Mouse (Mus musculus): ENCODE measurements around the gene Serpina7. TPM values are rescaled to one million over a fixed set of nuclear protein-coding genes. Genes with fewer than 3 reads are reported as not detected.

Serpina7 gene
- polyA plus RNA-seq (2015; fragmentation: Nextera tagmentation; extraction: Ambion mirVana), result 118 and 119 TPM in 2 replicates

DNA sequence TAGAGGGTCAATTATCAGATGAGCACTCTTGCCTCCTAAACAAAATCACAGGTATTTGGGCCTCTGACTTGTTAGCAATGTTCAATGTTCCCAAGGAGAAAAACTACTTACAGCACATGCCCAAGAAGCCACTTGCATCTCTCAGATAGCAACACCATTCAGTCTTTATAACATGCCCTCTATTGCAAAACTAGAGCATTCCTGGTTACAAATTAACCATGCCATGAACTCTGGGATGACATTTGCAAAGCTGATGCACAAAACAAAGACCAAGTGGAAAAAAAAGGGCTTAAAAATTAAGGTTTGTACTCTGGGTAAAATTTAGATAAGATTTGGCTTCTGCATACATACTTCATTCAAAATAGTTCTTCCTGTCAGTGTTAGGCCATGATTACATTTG is at the start of gene Serpina7:
Serpina7 (minus strand) TSS at position 160 of the 400 bp plus-strand sequence.
- TF ChIP-seq EP300 (IDR thresholded peaks at IDR 0.05; ENCODE audit: low read depth) (no peak), CTCF (IDR thresholded peaks at IDR 0.05; ENCODE audit: low read depth) (no peak)
- DNase-seq, result no peak
- no peaks in the 10 kb centered on the region for H3K4me1 ChIP-seq (ENCODE audit: insufficient read depth)
- H3K27ac ChIP-seq (ENCODE audit: low read depth), result peak within 1 kb of the TSS; percentile 49; the same call in 1 of the 2 replicates
- ATAC-seq, result peak; percentile 67; the same call in 1 of the 2 replicates
- 0 out of 2 replicates have a peak within 1 kb of the TSS, but pooled peaks have one; percentile 19 for H3K4me3 ChIP-seq (ENCODE audit: low read depth, low read length)
- no peak within 1 kb of the TSS for H3K9ac ChIP-seq (replicated peaks)
- peak within 1 kb of the TSS; percentile 38 for H3K4me2 ChIP-seq (ENCODE audit: low read depth, low read length)
- H3K27me3 ChIP-seq (ENCODE audit: insufficient read depth, low read length), result no peaks in the 10 kb centered on the region
- H3K9me3 ChIP-seq (ENCODE audit: low read length), result no peaks in the 10 kb centered on the region
- H3K36me3 ChIP-seq (replicated peaks; ENCODE audit: insufficient read depth, low read length), result no peaks in the 10 kb centered on the region

DNA sequence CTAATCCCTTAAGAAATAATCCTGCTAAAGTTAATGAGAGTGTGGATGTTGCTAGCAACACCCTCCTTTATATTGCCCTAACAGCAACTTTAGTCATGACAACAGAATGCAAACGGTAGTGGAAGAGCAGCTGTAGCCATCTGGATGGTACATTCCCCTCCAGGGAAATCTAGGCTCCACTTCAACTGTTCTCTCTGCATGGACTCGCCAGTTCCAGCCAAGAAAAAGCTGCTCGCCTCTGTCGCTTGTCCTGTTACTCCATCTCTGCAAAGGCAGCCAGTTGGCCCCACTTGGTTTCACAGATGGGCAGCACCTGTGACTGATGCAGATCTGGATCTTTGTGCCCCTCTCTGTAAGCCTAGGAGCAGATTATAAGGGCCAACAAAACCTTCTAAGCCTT is 49.0 kb upstream of the Serpina7 start:
- H3K4me1 ChIP-seq (ENCODE audit: insufficient read depth), result no peaks in the 10 kb centered on the region
- H3K9ac ChIP-seq (replicated peaks), result no peak overlapping the region
- H3K36me3 ChIP-seq (replicated peaks; ENCODE audit: insufficient read depth, low read length), result no peaks in the 10 kb centered on the region
- H3K27ac ChIP-seq (ENCODE audit: low read depth), result no peak overlapping the region
- H3K4me2 ChIP-seq (ENCODE audit: low read depth, low read length), result no peak overlapping the region
- no peak for DNase-seq
- WGBS (ENCODE audit: insufficient replicate concordance), result 51% methylated on average over 4 of the region's 4 CpGs
- ATAC-seq, result no peak
- no peak overlapping the region for H3K4me3 ChIP-seq (ENCODE audit: low read depth, low read length)
- no peaks in the 10 kb centered on the region for H3K9me3 ChIP-seq (ENCODE audit: low read length)
- TF ChIP-seq EP300 (IDR thresholded peaks at IDR 0.05; ENCODE audit: low read depth) (no peak), CTCF (IDR thresholded peaks at IDR 0.05; ENCODE audit: low read depth) (no peak)
- H3K27me3 ChIP-seq (ENCODE audit: insufficient read depth, low read length), result no peaks in the 10 kb centered on the region

DNA sequence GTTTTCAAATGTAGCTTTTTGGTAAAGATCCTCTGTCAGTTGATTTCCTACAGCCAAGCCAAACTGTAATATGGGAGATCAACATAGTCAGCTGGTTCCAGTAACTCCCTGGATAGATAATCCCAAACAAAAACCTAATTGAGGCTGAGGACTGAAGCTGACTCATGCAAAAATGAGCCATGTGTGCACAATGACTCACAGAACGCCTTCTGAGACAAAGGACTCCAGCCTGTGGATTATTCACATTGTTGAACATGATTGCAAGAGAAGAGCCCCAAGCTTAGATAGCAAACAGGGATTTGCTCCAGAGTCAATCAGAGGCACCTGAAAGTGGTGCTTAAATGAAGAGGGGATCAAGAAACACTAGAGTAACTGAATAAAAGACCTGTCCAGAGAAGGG is 12.2 kb upstream of the Serpina7 start:
- Histone ChIP-seq H3K4me2 (ENCODE audit: low read depth, low read length) (no peak overlapping the region), H3K9me3 (ENCODE audit: low read length) (no peaks in the 10 kb centered on the region), H3K9ac (replicated peaks) (no peak overlapping the region), H3K27ac (ENCODE audit: low read depth) (no peak overlapping the region), H3K27me3 (ENCODE audit: insufficient read depth, low read length) (no peaks in the 10 kb centered on the region), H3K4me1 (ENCODE audit: insufficient read depth) (no peaks in the 10 kb centered on the region), H3K4me3 (ENCODE audit: low read depth, low read length) (no peak overlapping the region), H3K36me3 (replicated peaks; ENCODE audit: insufficient read depth, low read length) (no peaks in the 10 kb centered on the region)
- no peak for DNase-seq
- no peak for TF ChIP-seq CTCF (IDR thresholded peaks at IDR 0.05; ENCODE audit: low read depth)
- 67% methylated on average over 1 of the region's 1 CpGs for WGBS (ENCODE audit: insufficient replicate concordance)
- ATAC-seq, result no peak

DNA sequence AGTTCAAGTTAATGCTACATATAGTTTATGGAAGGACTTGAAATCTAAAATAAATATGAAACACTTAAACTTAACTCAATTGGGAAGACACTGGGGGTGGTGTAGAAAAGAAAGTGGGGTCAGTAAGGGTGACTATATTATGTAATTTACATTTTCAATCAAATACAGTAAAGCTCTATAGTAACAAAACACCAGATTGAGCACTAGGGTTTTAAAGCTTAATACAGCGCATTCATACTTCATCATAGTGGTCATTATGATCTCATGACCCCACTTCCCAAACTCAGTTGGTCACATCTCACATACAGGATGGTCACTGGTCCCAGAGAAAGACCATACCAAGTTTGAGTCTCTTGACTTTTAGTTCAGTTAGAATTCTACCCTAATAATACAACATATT is 907 bp upstream of the Serpina7 start, which contains the start of gene 4930513O06Rik:
4930513O06Rik (plus strand) TSS at position 301 of the 400 bp plus-strand sequence.
- 85% methylated on average over 1 of the region's 1 CpGs for WGBS (ENCODE audit: insufficient replicate concordance)

DNA sequence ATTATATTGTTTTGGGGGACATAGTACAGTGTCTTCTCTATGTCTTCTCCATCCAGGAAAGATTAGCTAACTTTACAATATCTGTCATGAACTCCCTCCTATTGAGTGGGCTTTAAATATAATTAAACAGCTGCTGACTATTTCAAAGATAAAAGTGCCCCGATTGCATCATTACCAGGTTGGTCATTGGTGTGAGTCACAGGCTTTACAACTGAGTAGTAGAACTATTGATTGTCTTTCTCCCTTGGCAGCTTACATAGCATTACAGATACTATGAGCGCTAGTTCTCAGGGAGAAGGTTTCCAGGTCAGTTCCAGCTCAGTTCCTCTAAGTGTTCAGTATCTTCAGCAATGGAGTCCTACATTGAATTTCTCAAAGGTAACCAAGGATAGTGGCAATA is 6.5 kb downstream of the Serpina7 start:
- no peak for DNase-seq

More for the DNA sequence above, 907 bp upstream of the Serpina7 start, which contains the start of gene 4930513O06Rik:
- Histone ChIP-seq H3K27ac (ENCODE audit: low read depth) (peak within 1 kb of the TSS; percentile 49; the same call in 1 of the 2 replicates), H3K4me2 (ENCODE audit: low read depth, low read length) (no peak within 1 kb of the TSS), H3K4me3 (ENCODE audit: low read depth, low read length) (no peak within 1 kb of the TSS), H3K9ac (replicated peaks) (no peak within 1 kb of the TSS), H3K4me1 (ENCODE audit: insufficient read depth) (no peaks in the 10 kb centered on the region), H3K9me3 (ENCODE audit: low read length) (no peaks in the 10 kb centered on the region), H3K27me3 (ENCODE audit: insufficient read depth, low read length) (no peaks in the 10 kb centered on the region), H3K36me3 (replicated peaks; ENCODE audit: insufficient read depth, low read length) (no peaks in the 10 kb centered on the region)
- no peak for ATAC-seq
- TF ChIP-seq CTCF (IDR thresholded peaks at IDR 0.05; ENCODE audit: low read depth) (no peak), EP300 (IDR thresholded peaks at IDR 0.05; ENCODE audit: low read depth) (no peak)
- no peak for DNase-seq

DNA sequence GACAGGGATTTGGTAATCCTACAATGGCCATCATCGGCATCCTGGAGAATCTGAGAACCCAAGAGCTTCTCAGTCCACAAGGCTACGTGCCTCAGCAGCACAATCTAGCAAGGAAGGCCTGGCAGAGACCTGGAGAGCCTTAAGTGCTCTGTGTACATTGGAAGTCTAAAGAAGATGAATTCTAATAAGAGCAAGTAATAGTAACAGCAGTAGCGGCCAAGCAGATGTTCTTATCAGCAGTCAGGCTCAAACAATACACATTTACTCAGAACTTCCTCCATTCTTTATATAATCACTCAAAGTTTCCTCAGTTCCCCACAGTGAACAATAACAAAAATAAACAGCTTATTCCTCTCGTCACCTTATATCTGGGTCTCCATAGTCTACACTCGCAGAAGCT is 21.0 kb downstream of the Serpina7 start:
- Histone ChIP-seq H3K4me3 (ENCODE audit: low read depth, low read length) (no peak overlapping the region), H3K9me3 (ENCODE audit: low read length) (no peaks in the 10 kb centered on the region), H3K4me1 (ENCODE audit: insufficient read depth) (no peaks in the 10 kb centered on the region), H3K27ac (ENCODE audit: low read depth) (no peak overlapping the region), H3K4me2 (ENCODE audit: low read depth, low read length) (no peak overlapping the region), H3K27me3 (ENCODE audit: insufficient read depth, low read length) (no peaks in the 10 kb centered on the region), H3K36me3 (replicated peaks; ENCODE audit: insufficient read depth, low read length) (no peaks in the 10 kb centered on the region), H3K9ac (replicated peaks) (no peak overlapping the region)
- WGBS (ENCODE audit: insufficient replicate concordance), result 69% methylated on average over 5 of the region's 5 CpGs
- DNase-seq, result no peak
- no peak for ATAC-seq
- TF ChIP-seq CTCF (IDR thresholded peaks at IDR 0.05; ENCODE audit: low read depth) (no peak), EP300 (IDR thresholded peaks at IDR 0.05; ENCODE audit: low read depth) (no peak)

More for the DNA sequence above, 6.5 kb downstream of the Serpina7 start:
- Histone ChIP-seq H3K4me2 (ENCODE audit: low read depth, low read length) (no peak overlapping the region), H3K9ac (replicated peaks) (no peak overlapping the region), H3K27ac (ENCODE audit: low read depth) (no peak overlapping the region), H3K36me3 (replicated peaks; ENCODE audit: insufficient read depth, low read length) (no peaks in the 10 kb centered on the region), H3K4me1 (ENCODE audit: insufficient read depth) (no peaks in the 10 kb centered on the region), H3K27me3 (ENCODE audit: insufficient read depth, low read length) (no peaks in the 10 kb centered on the region), H3K9me3 (ENCODE audit: low read length) (no peaks in the 10 kb centered on the region), H3K4me3 (ENCODE audit: low read depth, low read length) (no peak overlapping the region)
- TF ChIP-seq EP300 (IDR thresholded peaks at IDR 0.05; ENCODE audit: low read depth) (no peak), CTCF (IDR thresholded peaks at IDR 0.05; ENCODE audit: low read depth) (no peak)
- ATAC-seq, result peak; percentile 74
- 62% methylated on average over 2 of the region's 2 CpGs for WGBS (ENCODE audit: insufficient replicate concordance)

DNA sequence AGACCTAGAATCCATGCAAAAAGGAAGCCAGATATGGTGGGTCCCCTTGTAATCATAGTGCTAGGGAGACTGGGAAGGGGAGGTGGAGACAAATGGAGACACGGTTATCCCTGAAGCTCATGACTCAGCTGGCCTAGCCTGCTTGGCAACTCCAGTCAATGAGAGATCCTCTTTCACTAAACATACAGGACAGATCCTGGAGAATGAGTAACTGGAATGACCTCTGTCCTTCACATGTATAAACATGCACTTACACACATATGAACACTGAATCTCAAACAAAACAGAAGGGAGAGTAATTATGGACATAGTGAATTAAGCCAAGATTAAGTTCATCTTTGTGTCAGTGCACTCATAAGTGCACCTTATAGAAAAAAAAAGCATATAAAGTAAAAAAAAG is 31.9 kb downstream of the Serpina7 start:
- Histone ChIP-seq H3K9me3 (ENCODE audit: low read length) (no peaks in the 10 kb centered on the region), H3K4me3 (ENCODE audit: low read depth, low read length) (no peak overlapping the region), H3K36me3 (replicated peaks; ENCODE audit: insufficient read depth, low read length) (no peaks in the 10 kb centered on the region), H3K27me3 (ENCODE audit: insufficient read depth, low read length) (no peaks in the 10 kb centered on the region), H3K4me1 (ENCODE audit: insufficient read depth) (no peaks in the 10 kb centered on the region), H3K9ac (replicated peaks) (no peak overlapping the region), H3K4me2 (ENCODE audit: low read depth, low read length) (no peak overlapping the region), H3K27ac (ENCODE audit: low read depth) (no peak overlapping the region)
- peak; percentile 89 for ATAC-seq
- no peak for DNase-seq
- TF ChIP-seq CTCF (IDR thresholded peaks at IDR 0.05; ENCODE audit: low read depth), result no peak
- no peak for TF ChIP-seq EP300 (IDR thresholded peaks at IDR 0.05; ENCODE audit: low read depth)
- 71% methylated on average over 1 of the region's 1 CpGs for WGBS (ENCODE audit: insufficient replicate concordance)
